Mouse (Mus musculus): ENCODE data around the gene Aga.
"Not testable (repeated sequence)": the region's sequence is repeated elsewhere in the genome, so short reads cannot be mapped to it uniquely, and the experiment has no call there.

The Aga gene

DNA sequence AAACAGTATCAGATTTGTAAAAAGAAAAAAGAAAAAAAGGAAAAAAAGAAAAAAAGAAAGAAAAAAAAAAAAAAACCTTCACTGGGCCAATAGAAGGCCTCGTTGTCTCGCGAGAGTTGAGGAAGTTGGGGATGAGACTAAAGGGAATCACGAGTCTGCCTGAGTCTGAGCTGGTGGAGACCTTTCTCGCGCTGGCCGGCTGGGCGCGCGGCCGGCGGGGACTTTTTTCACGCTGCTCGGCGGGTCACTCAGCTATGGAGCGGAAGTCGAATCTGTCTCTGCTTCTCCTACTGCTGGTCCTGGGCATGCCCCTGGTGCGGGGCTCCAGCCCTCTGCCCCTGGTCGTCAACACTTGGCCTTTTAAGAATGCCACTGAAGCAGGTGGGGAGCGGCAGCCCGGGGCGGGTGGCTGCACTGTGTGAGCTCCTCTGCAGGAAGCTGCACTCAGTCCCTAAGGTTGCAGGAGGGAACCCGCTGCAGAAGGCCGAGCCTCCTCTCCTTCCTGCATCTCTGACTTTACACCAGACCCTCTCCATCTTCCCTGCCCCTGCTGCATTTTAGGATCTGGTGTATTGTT, at the start of gene Aga:
Gene Aga (plus strand): TSS at position 177 of the 577 bp plus-strand sequence.
- DNase-seq (ENCODE audit: low read depth), result peak; percentile 97

- DNase-seq (ENCODE audit: low read depth), result no peak
Measured at GRCm38 (mm10) chr8:53489063-53489462, 22.5 kb upstream of the Aga start.

DNA sequence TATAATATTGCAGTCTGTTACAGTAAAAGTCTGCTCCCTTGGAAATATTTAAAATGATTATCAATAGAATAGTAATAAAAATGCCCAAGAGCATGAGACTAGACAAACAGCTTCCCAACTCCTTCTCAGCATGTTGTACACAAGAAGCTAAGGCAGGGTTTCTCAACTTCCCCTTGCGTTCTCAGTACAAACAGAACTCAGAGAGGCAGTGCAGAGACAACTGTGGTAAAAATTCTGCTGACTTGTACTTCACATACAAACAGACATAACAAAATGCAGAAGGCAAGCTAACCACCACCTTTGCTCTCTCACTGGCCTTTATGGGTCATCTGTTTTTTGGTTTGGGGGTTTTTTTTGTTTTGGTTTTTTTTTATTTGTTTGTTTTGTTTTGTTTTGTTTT, 15.3 kb upstream of the Aga start:
- peak; percentile 11 for DNase-seq (ENCODE audit: low read depth)

GRCm38 (mm10) chr8:53496885-53497326, 14.6 kb upstream of the Aga start:
- no peak for DNase-seq (ENCODE audit: low read depth)

DNA sequence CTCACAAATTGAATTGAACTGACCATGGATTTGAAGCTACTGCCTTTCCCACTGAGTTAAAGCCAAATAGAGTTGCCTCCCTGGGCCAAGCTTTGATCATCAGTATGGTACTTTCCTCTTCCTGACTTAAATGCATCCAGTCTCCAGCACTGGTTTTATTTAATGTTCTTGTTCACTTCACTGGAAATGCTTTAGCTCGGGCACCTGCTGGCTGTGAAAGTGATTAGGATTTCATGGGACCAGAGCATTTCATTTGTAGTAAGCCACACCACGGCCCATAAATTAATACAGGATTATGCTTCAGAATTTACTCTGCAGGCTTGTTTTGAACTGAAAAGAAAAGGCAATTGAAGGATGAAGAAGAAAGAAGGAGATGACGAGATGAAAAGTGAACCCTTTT, 26.5 kb downstream of the Aga start:
- DNase-seq (ENCODE audit: low read depth), result not testable (repeated sequence)

DNA sequence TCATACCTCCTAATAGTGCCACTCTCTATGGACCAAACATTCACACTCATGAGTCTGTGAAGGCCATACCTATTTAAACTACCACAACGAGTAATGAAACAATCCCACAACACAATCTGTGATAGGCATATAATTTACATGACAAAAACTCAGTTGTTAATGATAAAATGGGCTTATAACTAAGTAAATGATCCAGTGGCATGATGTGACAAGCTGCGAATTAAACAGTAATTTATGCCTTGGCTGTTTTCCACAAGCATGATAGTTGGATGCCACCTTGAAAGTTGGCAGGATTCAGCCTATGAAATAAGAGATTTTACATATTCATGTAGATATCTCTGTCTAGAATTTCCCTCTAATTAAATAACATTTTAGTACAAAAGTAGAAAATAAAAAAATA, 28.1 kb downstream of the Aga start:
- DNase-seq (ENCODE audit: low read depth), result no peak

- DNase-seq (ENCODE audit: low read depth), result no peak
Measured at GRCm38 (mm10) chr8:53562441-53563040, 51.0 kb downstream of the Aga start.

DNA sequence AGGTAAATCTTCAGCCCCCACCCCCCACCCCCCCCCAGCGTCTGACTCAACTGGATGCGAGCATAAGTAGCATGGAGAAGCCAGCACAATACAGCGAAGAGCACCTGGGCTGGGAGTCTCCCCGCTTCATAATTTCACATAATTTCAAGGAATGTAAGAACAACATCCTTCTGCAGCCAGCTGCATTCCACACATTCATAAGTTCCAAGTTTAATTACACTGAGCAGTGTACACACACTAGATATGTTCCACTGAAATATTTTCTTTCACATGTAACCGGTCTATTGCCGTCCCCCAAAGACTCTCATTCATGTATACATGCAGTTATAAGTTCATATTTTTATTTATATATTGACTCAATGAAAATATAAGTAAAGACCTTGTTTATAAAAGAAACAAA, 54.7 kb downstream of the Aga start:
- no peak for DNase-seq (ENCODE audit: low read depth)
